Mouse (Mus musculus) megakaryocyte, embryonic 14.5 days (primary cell): ENCODE measurements at regions not wholly inside any gene's neighbourhood (a gene's known extent, or its start where the extent isn't known, plus 50 kb on each side); places are given as distances from the start of the nearest gene placed in this dataset.

ENCODE experiments used
- FLI1 ChIP-seq: IDR thresholded peaks from 2 replicates; pipeline ENCODE4 v1.6.1; 2012; ENCODE audit warnings: low read length, inconsistent platforms, mixed read lengths
- GATA1 ChIP-seq: IDR thresholded peaks from 3 replicates; pipeline ENCODE4 v1.6.1; 2012; ENCODE audit warnings: mixed read lengths, low read length, inconsistent platforms, borderline replicate concordance

- TF ChIP-seq GATA1 = no peak
- no peak for TF ChIP-seq FLI1
Observed at GRCm38 (mm10) chr8:24383963-24384435, 341.7 kb downstream of the Adam3 start.
